Mouse (Mus musculus) ES-Bruce4 (cell line): ENCODE results near the gene Tenm2.

Experiments
- CTCF ChIP-seq: IDR thresholded peaks from one replicate; pipeline ENCODE4 v1.8.1; 2011; ENCODE audit warnings: low read depth, low read length
- EP300 ChIP-seq: IDR thresholded peaks from 2 replicates; pipeline ENCODE4 v1.6.1; 2011; ENCODE audit warnings: low read depth, low read length; ENCODE audit not compliant: insufficient read depth
- POLR2A ChIP-seq: IDR thresholded peaks from one replicate; pipeline ENCODE4 v1.8.1; 2011; ENCODE audit warnings: low read length; ENCODE audit not compliant: insufficient read depth

DNA sequence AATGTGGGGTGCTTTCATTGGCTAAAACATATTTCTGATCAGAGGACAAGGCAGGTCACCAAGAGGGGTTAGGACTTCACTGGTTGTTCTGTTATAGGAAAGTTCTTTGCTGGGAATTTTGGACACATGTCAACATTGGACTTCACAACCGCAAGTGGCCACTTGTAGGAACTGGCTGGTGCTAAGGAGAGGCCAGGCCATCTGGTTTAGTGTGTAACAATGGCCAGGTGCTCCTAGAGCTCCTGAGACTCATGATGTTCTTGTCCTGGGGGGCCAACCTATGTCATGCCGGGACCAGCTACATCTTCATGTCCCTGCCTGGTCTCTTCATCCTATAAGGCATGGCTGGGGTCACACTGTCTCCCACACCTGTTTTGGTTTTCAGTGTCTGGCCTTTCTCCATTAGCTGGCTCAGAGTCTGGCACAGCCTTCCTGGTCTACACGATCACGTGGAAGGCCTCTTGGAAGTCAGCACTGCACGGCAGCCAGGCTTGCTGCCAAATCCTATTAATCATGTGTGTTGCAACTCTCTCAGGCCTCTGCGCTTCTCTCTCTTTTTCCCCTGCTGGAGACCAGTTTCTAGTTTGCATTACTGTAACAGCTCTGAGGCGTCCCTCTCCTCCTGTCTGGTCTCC lies 1199.6 kb downstream of the Tenm2 start:
- TF ChIP-seq POLR2A (no peak), CTCF (no peak), EP300 (no peak)
